Mouse (Mus musculus): Measurements from ENCODE around the gene Med8.

- no peak for TF ChIP-seq POLR2A (IDR thresholded peaks at IDR 0.05; ENCODE audit: low read depth, low read length)
- TF ChIP-seq CTCF (IDR thresholded peaks at IDR 0.05; ENCODE audit: extremely low read depth, insufficient read depth, insufficient read length, insufficient replicate concordance): no peak
Measured at GRCm38 (mm10) chr4:118390146-118390545, 19.0 kb upstream of the Med8 start.

Measured in spleen, adult 2 months (tissue).